Comparison of ENCODE assay signal across 24 mouse cellular contexts in genomic region chr12:30334502-30334901, GRCm38 (mm10). TPM values are rescaled to one million over a fixed set of nuclear protein-coding genes. Genes with fewer than 3 reads are reported as not detected.
DNase-seq lines count a peak whose midpoint lies in the region; ATAC-seq and TF ChIP-seq lines count a peak whose summit lies in the region.
"Had no signal": no experiment of that assay in that cellular context is flagged by ENCODE, and none has a peak within 500 bp of the region (broad histone marks: within the 10 kb centered on the region; RNA-seq: fewer than 3 reads in every experiment).

No protein-coding gene starts in this region.

- no peaks in the 10 kb centered on the region for H3K36me3 ChIP-seq in liver, adult 2 months (ENCODE audit: control insufficient read depth, insufficient read depth, low read length)
- no peaks in the 10 kb centered on the region for H3K36me3 ChIP-seq in liver, embryonic 11.5 days (ENCODE audit: control insufficient read depth, insufficient read depth, low read length)
- no peaks in the 10 kb centered on the region for H3K36me3 ChIP-seq in megakaryocyte, embryonic 14.5 days (replicated peaks; ENCODE audit: low read length)
- H3K36me3 ChIP-seq: G1E had no signal

- no peak for ATAC-seq in liver, embryonic 11.5 days (replicated peaks; ENCODE audit: low FRiP score)
- ATAC-seq in megakaryocyte, adult 5-6 weeks (ENCODE audit: poor library complexity, severe bottlenecking) = no peak
- ATAC-seq: activated CD4-positive, CD25-positive, alpha-beta regulatory T cell, adult 4 months; CD4-positive, CD25-positive, alpha-beta regulatory T cell, adult 4 months; Patski had no signal

- no peak for TF ChIP-seq CTCF in liver, adult 2 months (IDR thresholded peaks at IDR 0.05; ENCODE audit: low read depth, low read length)

- H3K9me3 ChIP-seq in liver, embryonic 11.5 days (ENCODE audit: control insufficient read depth, low read length) = no peaks in the 10 kb centered on the region
- peaks cover 14% of the 10 kb centered on the region for H3K9me3 ChIP-seq in megakaryocyte, embryonic 14.5 days

- H3K27ac ChIP-seq in liver, adult 2 months (replicated peaks; ENCODE audit: insufficient read depth, low read depth, low read length) = 0 out of 2 replicates have a peak overlapping the region, but pooled peaks have one; percentile 1
- no peak overlapping the region for H3K27ac ChIP-seq in liver, embryonic 11.5 days (ENCODE audit: low read depth, low read length)

- H3K27me3 ChIP-seq in liver, adult 2 months (ENCODE audit: control insufficient read depth, insufficient read depth, low read length) = no peaks in the 10 kb centered on the region
- no peaks in the 10 kb centered on the region for H3K27me3 ChIP-seq in liver, embryonic 11.5 days (replicated peaks; ENCODE audit: control insufficient read depth, insufficient read depth, low read length)
- no peaks in the 10 kb centered on the region for H3K27me3 ChIP-seq in megakaryocyte, embryonic 14.5 days (replicated peaks)
- H3K27me3 ChIP-seq: CH12.LX had no signal

- no peak overlapping the region for H3K9ac ChIP-seq in liver, adult 2 months (ENCODE audit: low read depth, low read length)
- H3K9ac ChIP-seq in liver, embryonic 11.5 days (ENCODE audit: low read depth, low read length) = no peak overlapping the region

- TF ChIP-seq POLR2A in liver, adult 2 months (IDR thresholded peaks at IDR 0.05; ENCODE audit: extremely low read depth, insufficient read depth, low read length) = no peak

- peaks cover 21% of the 10 kb centered on the region for H3K4me1 ChIP-seq in liver, adult 2 months (ENCODE audit: control insufficient read depth, insufficient read depth, low read length)
- H3K4me1 ChIP-seq in liver, embryonic 11.5 days (replicated peaks; ENCODE audit: control insufficient read depth, insufficient read depth, low read length) = no peaks in the 10 kb centered on the region
- no peaks in the 10 kb centered on the region for H3K4me1 ChIP-seq in megakaryocyte, embryonic 14.5 days

- no peaks in the 10 kb centered on the region; the same call in 1 of the 2 replicates for H3K79me2 ChIP-seq in liver, adult 2 months (ENCODE audit: control insufficient read depth, insufficient read depth, low read length)

- WGBS in liver, adult 2 months = 30% methylated on average over 2 of the region's 2 CpGs
- WGBS in liver, embryonic 11.5 days = 90% methylated on average over 2 of the region's 2 CpGs

- DNase-seq in heart, adult 11 months = peak; percentile 23
- no peak for DNase-seq in heart, adult 9 months (ENCODE audit: low spot score in 2 of 2)
- DNase-seq in liver, adult 2 months (ENCODE audit: extremely low read depth, low read depth, low spot score) = peak; percentile 96
- no peak for DNase-seq in liver, embryonic 11.5 days (ENCODE audit: low spot score)
- DNase-seq: adrenal gland, adult 2 months; adrenal gland, adult 8-10 months; adrenal gland, postnatal 10 days; adrenal gland, postnatal 14 days; adrenal gland, postnatal 25 days; adrenal gland, postnatal 36 days; B cell, adult 2 months; cerebellum, adult 11 months; cerebellum, adult 11-12 months; cerebellum, adult 18-20 months had no signal

- no peak overlapping the region for H3K4me3 ChIP-seq in liver, adult 2 months (ENCODE audit: insufficient read depth, low read depth, low read length)
- no peak overlapping the region for H3K4me3 ChIP-seq in liver, embryonic 11.5 days (ENCODE audit: low read depth, low read length)
- H3K4me3 ChIP-seq in megakaryocyte, embryonic 14.5 days (replicated peaks) = peak overlapping the region; percentile 59

- H3K4me2 ChIP-seq in liver, embryonic 11.5 days = no peak overlapping the region

RNA-seq across cellular contexts. Expression of gene Sntg2, which starts 38.7 kb away (rescaled TPM):
- total RNA-seq in liver, adult 2 months (2014; rRNA removed) = 9.7 and 15.7 TPM in 2 replicates
- polyA plus RNA-seq in liver, adult 2 months (2012; rRNA removed) = 4.6 and 9.0 TPM in 2 replicates
- 1.1 and 1.5 TPM in 2 replicates for polyA plus RNA-seq in liver, embryonic 11.5 days (2014; fragmentation: Nextera tagmentation; extraction: Ambion mirVana)
- polyA plus RNA-seq in megakaryocyte, embryonic 14.5 days (2012; ENCODE audit: insufficient read depth, low replicate concordance) = not detected in 2 replicates
- not detected in 2 replicates for total RNA-seq in megakaryocyte, adult 5-6 weeks (2015)
- not detected in 2 replicates for total RNA-seq in megakaryocyte, adult 5-6 weeks (2017)
- total RNA-seq: CH12.LX, ES-E14, G1E, MEL had no signal
- polyA plus RNA-seq: C2C12; CD4-positive, CD25-positive, alpha-beta regulatory T cell, adult 4 months; G1E; Patski had no signal

Comparison
In these comparisons a context has a peak if more than half of its experiments do, and no peak if none do; other contexts are left out.
1. DNase-seq: peak in heart, adult 11 months (single experiment) and liver, adult 2 months (single experiment); none in heart, adult 9 months (0 of 2) and liver, embryonic 11.5 days (single experiment).